Mouse (Mus musculus) CD8-positive naive resting alpha-beta T cell, adult 2 months (primary cell): ENCODE measurements around the gene Dync1li2.

ENCODE experiments used
- DNase-seq, 2 experiments: peaks; one replicate each; pipeline ENCODE4 v3.0.0; 2022; ENCODE audit warnings: low read depth in 2 of 2, low spot score in 2 of 2

The Dync1li2 gene

DNA sequence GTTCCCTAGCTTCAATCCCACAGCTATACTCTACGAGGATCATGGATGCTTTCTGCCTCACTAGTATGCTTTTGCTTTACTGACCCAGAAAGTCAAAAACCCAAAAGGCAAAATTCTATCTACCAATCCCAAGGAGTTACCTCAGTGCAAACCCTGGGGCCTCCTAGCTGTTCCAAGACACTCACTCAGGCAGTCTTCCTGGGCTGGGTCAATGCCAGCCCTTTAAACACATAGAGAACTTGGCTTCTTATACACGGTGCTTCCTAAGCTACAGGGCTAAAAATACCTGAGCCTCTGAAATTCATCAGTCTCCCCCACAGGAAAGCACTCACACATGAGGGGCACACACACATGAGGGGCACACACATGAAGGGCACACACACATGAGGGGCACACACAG, 59.6 kb downstream of the Dync1li2 start:
- DNase-seq = no peak

DNA sequence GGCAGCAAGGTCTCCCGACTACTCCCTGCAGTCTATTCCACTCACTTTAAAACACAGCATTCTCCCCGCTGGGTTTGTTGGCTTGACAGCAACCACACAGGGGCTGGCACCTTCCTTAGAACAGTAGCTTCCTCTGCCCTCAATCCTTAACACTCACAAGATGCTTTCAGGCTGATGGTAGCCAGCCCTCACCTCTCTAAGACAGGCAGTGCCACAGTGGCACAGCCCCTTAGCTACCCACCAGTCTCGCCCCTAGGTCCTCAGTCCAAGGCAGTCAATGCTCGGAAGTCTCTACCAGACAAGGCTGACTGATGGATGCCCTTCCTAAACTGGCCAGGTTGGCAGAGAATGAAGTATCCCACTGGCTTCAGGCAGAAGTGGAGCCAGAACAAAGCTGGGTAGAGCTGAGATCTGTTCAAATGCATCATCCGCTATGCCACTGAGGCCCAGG, 61.9 kb downstream of the Dync1li2 start:
- DNase-seq = no peak

DNA sequence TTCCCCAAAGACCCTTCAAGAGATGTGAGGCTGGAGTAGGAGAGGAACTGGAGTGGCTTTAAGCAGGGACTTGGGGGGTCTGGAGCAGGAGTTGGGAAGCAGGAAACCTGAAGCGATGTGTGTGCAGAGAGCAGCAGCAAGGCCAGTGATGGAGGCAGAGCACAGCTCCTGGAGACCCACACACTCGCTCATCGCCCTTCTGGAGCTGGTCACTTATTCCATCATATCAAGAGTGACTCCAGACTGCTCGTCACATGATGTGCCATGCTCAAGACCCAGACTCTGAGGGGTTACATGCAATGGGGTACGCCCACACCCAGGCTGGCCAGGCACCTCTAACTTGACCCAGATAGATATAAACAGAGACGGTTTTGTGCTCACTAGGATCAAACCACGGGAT, 62.6 kb downstream of the Dync1li2 start:
- DNase-seq = no peak

DNA sequence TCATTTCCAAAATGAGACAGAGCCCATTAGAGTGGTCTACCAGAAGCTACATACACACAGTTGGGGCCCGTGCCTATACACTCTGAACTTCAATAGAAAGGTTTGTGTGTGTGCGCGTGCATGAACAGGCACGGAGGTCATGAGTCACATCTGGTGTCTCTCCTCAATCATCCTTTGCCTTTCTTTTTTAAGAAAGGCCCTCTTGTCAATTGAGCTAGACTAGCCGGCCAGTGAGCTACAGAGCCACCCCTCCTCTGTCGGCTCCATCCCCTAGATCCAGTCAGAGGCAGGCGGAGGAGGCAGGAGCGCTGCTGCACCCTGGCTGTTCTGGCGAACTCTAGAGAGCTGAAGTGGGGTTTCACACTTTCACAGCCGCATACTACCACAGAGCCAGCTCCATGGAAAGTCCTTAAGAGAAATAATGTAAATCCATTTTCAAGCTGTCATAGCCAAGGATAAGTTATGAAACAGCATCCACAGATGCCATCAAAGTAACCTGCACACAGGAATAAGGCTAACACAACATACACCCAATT, 63.5 kb downstream of the Dync1li2 start:
- no peak for DNase-seq

DNA sequence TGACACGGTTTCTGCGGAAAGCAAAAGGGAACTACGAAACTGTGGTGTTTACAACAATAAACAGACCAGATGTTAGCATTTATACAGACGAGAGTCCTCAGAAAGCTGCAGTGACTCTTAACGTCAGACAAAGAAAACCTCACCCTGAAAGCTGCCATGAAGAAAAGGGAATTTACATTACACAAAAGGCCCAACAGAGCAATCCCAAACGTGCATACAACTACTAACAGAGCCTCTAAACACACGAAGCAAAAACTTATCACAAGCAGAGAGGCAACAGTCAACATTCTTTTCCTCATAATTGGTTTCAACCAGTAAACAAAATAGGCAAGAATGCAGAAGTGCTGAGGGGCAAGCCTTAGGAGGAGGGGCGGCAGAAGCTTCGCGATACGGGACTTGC, 66.2 kb downstream of the Dync1li2 start:
- DNase-seq = no peak

DNA sequence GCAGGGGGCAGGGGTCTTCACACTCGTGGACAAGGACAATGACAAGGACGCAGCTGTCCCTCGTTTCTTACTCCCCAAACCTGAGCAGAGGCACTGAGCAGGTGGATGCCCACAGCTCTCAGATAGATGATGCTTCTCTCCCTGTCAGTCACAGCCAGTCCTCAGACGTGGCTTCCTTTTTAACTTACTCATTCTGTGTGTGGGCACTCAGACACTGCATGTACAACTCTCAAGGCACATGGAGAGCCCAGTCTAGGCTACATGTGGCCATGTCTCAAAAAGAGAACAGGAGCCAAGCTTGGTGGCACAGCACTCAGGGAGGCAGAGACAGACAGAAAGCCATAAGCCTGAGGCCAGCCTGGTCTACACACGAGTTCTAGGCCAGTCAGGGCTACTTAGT, 66.9 kb downstream of the Dync1li2 start:
- no peak for DNase-seq

DNA sequence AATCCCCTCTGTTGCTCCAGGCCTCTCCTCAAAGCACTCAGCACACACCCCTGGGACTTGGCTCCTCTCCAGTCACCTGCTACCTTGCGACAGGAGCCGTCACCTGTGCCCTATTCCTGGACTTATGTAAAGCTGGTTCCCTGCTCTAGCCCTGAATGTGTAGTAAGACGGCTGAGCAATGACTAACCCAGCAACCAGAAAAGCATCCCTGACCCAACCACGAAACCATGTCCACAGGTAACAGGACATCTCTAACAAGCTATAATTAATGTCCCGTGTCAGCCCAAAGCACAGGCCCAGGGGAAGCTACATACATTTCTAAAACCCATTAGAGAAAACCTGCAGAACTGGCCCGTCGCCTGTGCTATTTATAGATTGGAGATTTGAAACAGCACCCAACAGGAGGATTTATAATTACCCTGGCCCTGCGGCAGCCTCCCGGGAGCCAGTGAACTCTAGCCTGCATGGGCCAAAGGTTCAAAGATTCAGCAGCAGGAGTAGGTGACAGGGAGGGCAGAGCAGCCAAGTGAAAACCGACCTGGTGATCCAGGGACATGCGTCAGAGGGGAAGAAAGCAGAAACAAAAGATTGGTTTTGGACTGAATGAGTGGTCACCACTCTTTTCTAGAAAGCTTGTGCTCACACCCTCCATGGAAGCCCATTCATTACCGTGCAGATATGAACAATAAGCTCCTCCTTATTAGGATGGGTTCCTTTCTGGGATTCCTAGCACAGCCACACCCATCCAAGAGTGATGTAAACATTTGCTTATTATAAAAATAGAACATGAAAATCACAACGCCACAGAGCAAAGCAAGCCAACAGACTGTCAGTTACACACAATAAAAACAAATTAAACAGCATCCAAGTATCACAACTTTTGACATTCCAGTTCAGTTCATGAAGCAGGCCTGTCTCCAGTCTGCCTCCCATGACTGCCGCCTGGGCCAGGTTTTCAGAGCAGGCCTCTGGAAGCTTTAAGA, 67.7 kb downstream of the Dync1li2 start:
- DNase-seq = no peak

DNA sequence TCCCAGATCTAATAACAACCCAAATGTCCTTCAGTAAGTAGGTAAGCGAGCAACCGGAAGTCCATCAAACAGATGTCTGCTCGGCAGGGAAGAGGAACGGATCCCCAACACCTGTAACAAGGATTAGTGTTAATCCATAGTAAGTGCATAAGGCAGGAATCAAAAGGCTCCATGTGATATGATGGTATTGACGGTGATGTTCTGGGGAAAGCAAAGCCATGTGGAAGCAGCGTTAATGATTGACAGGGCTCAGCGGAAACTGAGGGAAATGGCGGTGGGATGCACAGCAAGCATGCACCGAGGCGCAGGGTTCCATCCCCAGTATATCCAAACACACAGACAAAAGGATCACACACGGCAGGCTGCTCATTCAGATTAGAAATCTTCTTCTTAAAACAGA, 68.6 kb downstream of the Dync1li2 start:
- DNase-seq = no peak

DNA sequence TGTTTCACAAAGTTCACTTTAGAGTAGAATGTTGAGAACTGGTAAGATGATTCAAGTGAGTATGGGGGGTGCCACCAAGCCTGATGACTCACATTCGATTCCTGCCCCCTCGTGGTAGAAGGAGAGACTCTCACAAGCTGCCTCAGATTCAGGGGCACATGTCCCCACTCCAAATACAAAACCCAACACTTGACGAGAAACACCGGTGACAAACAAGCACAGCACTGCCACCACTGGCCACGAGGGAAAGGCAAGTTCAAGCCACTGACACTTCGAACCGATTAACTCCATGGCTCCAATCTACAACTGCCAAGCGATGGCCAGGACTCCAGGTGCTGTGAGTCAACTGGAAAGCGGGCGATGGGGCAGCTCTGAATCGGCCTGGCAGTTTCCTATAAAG, 69.1 kb downstream of the Dync1li2 start:
- no peak for DNase-seq

DNA sequence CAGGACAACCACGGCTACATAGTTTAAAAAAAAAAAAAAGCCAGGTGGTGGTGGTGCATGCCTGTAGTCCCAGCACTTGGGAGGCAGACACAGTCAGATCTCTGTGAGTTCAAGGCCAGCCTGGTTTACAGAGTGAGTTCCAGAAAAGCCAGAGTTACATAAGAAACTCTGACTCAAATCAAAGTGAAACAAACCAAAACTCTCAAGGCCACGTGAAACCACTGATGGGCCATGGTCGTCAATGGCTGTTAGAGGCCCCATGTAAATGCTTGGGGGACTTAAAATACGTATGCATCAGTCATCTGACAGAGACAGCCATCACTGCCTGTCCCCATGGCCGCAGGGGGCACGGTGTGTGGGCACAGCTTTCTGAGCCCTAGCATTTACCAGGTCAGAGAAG, 71.7 kb downstream of the Dync1li2 start:
- DNase-seq = no peak

DNA sequence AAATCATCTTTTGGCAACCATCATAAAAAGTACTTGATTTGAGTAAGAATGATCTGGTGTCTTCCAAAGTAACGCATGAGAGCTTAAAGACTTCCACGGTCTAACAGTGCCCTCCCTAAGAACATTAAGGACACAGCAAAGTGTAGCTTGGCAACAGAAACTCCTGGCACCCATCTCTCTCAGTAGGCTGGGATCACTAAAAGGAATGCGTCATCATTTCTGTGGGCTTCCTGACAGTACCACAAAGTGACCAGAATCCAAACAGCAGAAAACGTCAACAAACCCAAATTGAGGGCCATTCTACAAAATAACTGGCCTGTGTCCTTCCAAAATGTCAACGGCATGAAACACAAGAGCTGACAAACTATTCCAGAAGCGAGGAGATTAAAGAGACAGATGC, 72.8 kb downstream of the Dync1li2 start:
- no peak for DNase-seq

DNA sequence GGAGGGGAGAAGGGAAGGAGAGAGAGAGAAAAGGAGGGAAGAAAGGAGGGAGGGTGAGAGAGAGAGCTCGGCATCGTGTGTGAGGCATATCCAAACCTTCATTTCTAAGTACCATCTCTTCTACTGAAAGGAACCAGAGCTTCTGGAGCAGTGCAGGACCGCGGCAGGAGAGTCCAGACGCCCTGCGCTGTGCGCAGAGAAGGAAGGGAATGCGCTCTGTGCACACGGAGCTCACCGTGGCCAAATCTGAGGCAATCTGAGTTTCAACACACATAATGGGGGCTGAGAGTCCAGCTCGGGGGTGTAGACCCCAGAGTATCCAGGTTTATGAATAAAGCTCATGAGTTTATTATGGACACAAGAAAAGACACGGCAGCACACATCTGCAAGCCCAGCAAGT, 73.3 kb downstream of the Dync1li2 start:
- no peak for DNase-seq
